Mouse (Mus musculus): ENCODE measurements around the gene Ccdc54.

Ccdc54 gene

DNA sequence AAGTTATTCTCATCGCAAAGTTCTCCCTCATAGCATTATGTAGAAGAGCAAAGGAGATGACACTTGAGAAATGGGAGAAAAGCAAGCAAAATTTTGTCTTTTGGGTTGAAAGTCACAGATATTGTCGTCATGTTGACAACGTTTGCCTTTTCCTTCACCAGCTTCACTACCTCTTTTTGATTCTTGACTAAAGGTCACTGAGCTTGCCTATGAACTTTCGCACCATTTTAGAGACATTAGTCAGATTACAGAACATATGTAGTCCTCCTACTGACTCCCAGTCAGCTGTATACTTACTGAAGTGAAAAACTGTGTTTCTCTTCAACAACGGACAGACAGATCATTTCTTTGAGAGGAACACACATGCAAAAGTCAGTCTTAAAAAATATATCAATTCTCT lies 40.0 kb downstream of the Ccdc54 start:
- no peak for ATAC-seq (ENCODE audit: insufficient number of reproducible peaks, low FRiP score, low TSS enrichment)

DNA sequence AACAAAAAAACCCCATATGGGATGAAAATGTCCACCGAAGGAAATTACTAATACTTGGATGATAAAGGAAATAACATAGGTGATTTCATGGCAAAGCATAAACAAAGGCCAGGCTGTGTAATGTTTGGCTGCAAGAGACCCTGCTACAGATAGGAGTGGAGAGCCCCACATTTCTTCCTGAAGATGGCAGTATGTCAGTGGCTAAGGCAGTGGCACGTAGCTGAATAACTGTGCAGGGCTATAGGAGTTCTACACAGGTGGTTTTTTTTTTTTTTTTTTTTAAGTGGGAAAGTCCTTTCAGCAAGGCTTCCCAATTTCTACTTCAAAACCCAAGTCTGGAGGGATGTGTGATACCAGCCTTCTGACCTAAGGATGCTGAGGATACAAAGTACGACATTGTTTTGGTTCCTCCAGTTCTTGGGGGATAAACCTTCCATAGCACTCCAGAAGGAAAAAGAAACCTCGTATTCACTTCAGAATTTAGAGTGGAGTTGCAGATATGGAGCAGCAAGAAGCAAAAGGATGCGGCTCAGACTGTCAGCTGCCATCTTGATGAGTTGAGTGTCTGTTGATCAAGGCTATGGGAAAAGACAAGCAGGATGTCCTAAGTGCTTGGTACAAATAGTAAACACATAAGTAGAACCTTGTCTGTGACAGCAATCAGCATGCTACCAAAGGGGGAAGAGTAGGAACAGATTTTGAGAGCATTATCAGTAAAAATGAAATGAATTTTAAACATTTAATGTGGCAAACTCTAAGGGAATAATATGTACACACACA lies 48.2 kb downstream of the Ccdc54 start:
- no peak for ATAC-seq (ENCODE audit: insufficient number of reproducible peaks, low FRiP score, low TSS enrichment)
